Mouse (Mus musculus): ENCODE measurements at regions not wholly inside any gene's neighbourhood (a gene's known extent, or its start where the extent isn't known, plus 50 kb on each side); places are given as distances from the start of the nearest gene placed in this dataset.
"Not testable (repeated sequence)": the region's sequence is repeated elsewhere in the genome, so short reads cannot be mapped to it uniquely, and the experiment has no call there.

GRCm38 (mm10) chr1:181262496-181262895, 50.7 kb upstream of the Wdr26 start:
- no peak overlapping the region for H3K4me2 ChIP-seq (ENCODE audit: low read length)
- peaks cover 5% of the 10 kb centered on the region; the same call in 1 of the 2 replicates for H3K4me1 ChIP-seq (replicated peaks; ENCODE audit: control insufficient read depth, insufficient read depth, low read length)
- H3K9ac ChIP-seq (ENCODE audit: low read length), result no peak overlapping the region
- DNase-seq (ENCODE audit: low spot score) (no peak), ATAC-seq (replicated peaks; ENCODE audit: low FRiP score, low TSS enrichment, low read depth) (no peak)
- H3K27ac ChIP-seq (ENCODE audit: low read depth), result no peak overlapping the region
- H3K27me3 ChIP-seq (replicated peaks; ENCODE audit: control insufficient read depth, insufficient read depth, low read length), result no peaks in the 10 kb centered on the region
- WGBS, result 87% methylated on average over 3 of the region's 3 CpGs
- no peaks in the 10 kb centered on the region for H3K9me3 ChIP-seq (ENCODE audit: control insufficient read depth, low read length)
- no peak overlapping the region for H3K4me3 ChIP-seq (ENCODE audit: low read depth, low read length)
- no peaks in the 10 kb centered on the region for H3K36me3 ChIP-seq (ENCODE audit: control insufficient read depth, insufficient read depth, low read length)

GRCm38 (mm10) chr1:181263216-181263615, 51.4 kb upstream of the Wdr26 start:
- WGBS, result 95% methylated on average over 10 of the region's 10 CpGs
- DNase-seq (ENCODE audit: low spot score), result no peak

GRCm38 (mm10) chr1:181270469-181270868, 58.7 kb upstream of the Wdr26 start:
- WGBS, result 94% methylated on average over 10 of the region's 15 CpGs
- H3K36me3 ChIP-seq (ENCODE audit: control insufficient read depth, insufficient read depth, low read length); DNase-seq (ENCODE audit: low spot score); H3K27ac ChIP-seq (ENCODE audit: low read depth); ATAC-seq (replicated peaks; ENCODE audit: low FRiP score, low TSS enrichment, low read depth); H3K9me3 ChIP-seq (ENCODE audit: control insufficient read depth, low read length); H3K9ac ChIP-seq (ENCODE audit: low read length); H3K4me2 ChIP-seq (ENCODE audit: low read length); H3K4me3 ChIP-seq (ENCODE audit: low read depth, low read length); H3K27me3 ChIP-seq (replicated peaks; ENCODE audit: control insufficient read depth, insufficient read depth, low read length): not testable (repeated sequence)
- H3K4me1 ChIP-seq (replicated peaks; ENCODE audit: control insufficient read depth, insufficient read depth, low read length), result peaks cover 15% of the 10 kb centered on the region

More at GRCm38 (mm10) chr1:181263216-181263615, 51.4 kb upstream of the Wdr26 start:
- Histone ChIP-seq H3K9me3 (ENCODE audit: control insufficient read depth, low read length) (no peaks in the 10 kb centered on the region), H3K27me3 (replicated peaks; ENCODE audit: control insufficient read depth, insufficient read depth, low read length) (no peaks in the 10 kb centered on the region), H3K27ac (ENCODE audit: low read depth) (no peak overlapping the region), H3K4me2 (ENCODE audit: low read length) (no peak overlapping the region), H3K4me3 (ENCODE audit: low read depth, low read length) (no peak overlapping the region), H3K36me3 (ENCODE audit: control insufficient read depth, insufficient read depth, low read length) (no peaks in the 10 kb centered on the region), H3K9ac (ENCODE audit: low read length) (no peak overlapping the region), H3K4me1 (replicated peaks; ENCODE audit: control insufficient read depth, insufficient read depth, low read length) (peaks cover 3% of the 10 kb centered on the region; the same call in 1 of the 2 replicates)
- ATAC-seq (replicated peaks; ENCODE audit: low FRiP score, low TSS enrichment, low read depth), result no peak

- Histone ChIP-seq H3K27ac (ENCODE audit: low read depth) (no peak overlapping the region), H3K36me3 (ENCODE audit: control insufficient read depth, insufficient read depth, low read length) (no peaks in the 10 kb centered on the region), H3K27me3 (replicated peaks; ENCODE audit: control insufficient read depth, insufficient read depth, low read length) (no peaks in the 10 kb centered on the region), H3K4me3 (ENCODE audit: low read depth, low read length) (no peak overlapping the region), H3K9ac (ENCODE audit: low read length) (no peak overlapping the region), H3K4me1 (replicated peaks; ENCODE audit: control insufficient read depth, insufficient read depth, low read length) (peaks cover 15% of the 10 kb centered on the region), H3K9me3 (ENCODE audit: control insufficient read depth, low read length) (no peaks in the 10 kb centered on the region), H3K4me2 (ENCODE audit: low read length) (no peak overlapping the region)
- ATAC-seq (replicated peaks; ENCODE audit: low FRiP score, low TSS enrichment, low read depth) (no peak), DNase-seq (ENCODE audit: low spot score) (no peak)
- WGBS, result 87% methylated on average over 5 of the region's 5 CpGs
Measured at GRCm38 (mm10) chr1:181271164-181271563, 59.4 kb upstream of the Wdr26 start.

- WGBS, result 74% methylated on average over 6 of the region's 6 CpGs
- Histone ChIP-seq H3K36me3 (ENCODE audit: control insufficient read depth, insufficient read depth, low read length) (no peaks in the 10 kb centered on the region), H3K4me2 (ENCODE audit: low read length) (no peak overlapping the region), H3K4me1 (replicated peaks; ENCODE audit: control insufficient read depth, insufficient read depth, low read length) (peaks cover 15% of the 10 kb centered on the region), H3K27ac (ENCODE audit: low read depth) (no peak overlapping the region), H3K4me3 (ENCODE audit: low read depth, low read length) (no peak overlapping the region), H3K27me3 (replicated peaks; ENCODE audit: control insufficient read depth, insufficient read depth, low read length) (no peaks in the 10 kb centered on the region), H3K9ac (ENCODE audit: low read length) (no peak overlapping the region), H3K9me3 (ENCODE audit: control insufficient read depth, low read length) (no peaks in the 10 kb centered on the region)
- ATAC-seq (replicated peaks; ENCODE audit: low FRiP score, low TSS enrichment, low read depth) (no peak), DNase-seq (ENCODE audit: low spot score) (no peak)
Measured at GRCm38 (mm10) chr1:181271821-181272220, 60.0 kb upstream of the Wdr26 start.

DNA sequence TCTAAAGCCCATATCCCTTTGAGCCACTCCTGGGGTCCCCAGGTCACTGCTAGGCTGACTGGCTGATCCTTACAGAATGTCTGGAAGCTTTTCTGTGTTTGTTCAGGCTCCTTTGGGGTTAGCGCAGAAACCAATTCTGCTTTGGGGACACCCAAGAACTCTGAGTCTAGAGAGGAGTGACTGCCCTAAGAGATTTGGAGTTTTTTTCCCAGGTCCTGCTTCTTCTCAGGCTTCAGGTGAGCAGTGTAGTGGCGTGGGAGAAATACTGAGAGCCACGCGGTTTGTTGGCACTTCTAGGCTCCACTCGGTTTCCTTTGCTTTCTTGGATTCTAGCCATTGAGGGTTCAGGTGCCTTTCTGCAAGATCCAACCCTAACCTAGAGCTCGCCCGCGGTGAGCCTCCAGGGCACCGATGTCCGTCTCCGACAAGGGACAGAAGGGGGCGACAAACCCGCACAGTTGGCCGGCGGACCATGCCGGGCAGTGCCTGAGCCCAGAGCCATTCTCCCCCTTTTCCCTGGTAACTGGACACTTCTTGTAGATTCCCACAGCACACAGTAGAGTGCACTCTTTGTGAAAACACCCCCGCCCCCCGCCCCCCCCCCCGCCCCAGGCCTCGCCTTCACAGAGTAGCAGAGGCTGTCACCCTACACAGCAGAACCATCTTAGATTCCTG, 61.0 kb upstream of the Wdr26 start:
- Histone ChIP-seq H3K27ac (ENCODE audit: low read depth) (no peak overlapping the region), H3K36me3 (ENCODE audit: control insufficient read depth, insufficient read depth, low read length) (no peaks in the 10 kb centered on the region), H3K4me1 (replicated peaks; ENCODE audit: control insufficient read depth, insufficient read depth, low read length) (peaks cover 15% of the 10 kb centered on the region), H3K4me2 (ENCODE audit: low read length) (no peak overlapping the region), H3K9me3 (ENCODE audit: control insufficient read depth, low read length) (no peaks in the 10 kb centered on the region), H3K9ac (ENCODE audit: low read length) (no peak overlapping the region), H3K4me3 (ENCODE audit: low read depth, low read length) (no peak overlapping the region), H3K27me3 (replicated peaks; ENCODE audit: control insufficient read depth, insufficient read depth, low read length) (no peaks in the 10 kb centered on the region)
- ATAC-seq (replicated peaks; ENCODE audit: low FRiP score, low TSS enrichment, low read depth), result peak; percentile 88
- WGBS, result 3% methylated on average over 20 of the region's 20 CpGs
- peak; percentile 92 for DNase-seq (ENCODE audit: low spot score)

DNA sequence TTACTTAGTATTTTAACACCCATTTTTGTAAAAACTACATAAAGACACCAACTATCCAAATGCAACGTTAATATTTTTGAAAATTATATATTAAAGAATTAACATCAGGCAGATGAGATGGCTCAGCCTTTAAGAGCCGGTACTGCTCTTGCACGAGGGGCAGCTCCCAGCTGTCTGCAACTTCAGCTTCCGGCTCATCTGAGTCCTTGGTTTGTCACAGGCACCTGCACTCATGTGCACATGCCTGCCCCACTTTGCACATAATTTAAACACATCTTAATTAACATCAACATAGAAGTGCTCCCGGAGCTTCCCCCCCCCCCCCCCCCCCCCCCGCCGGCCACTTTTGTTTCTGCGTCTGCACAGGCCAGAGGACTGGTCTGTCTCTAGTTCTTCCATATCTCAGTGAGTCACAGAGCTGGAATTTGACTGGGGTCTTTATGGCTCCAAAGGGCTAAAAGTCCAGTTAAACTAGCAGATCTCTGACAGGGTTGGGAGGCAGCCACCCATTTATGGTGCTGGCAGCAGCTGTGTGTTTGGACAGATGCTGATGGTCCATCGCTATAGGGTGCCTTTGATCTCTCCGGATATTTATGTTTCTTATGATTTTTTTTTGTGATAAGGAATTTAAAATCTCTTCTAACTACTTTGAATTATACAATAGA, 61.9 kb upstream of the Wdr26 start:
- ATAC-seq (replicated peaks; ENCODE audit: low FRiP score, low TSS enrichment, low read depth), result peak; percentile 70
- no peak for DNase-seq (ENCODE audit: low spot score)
- Histone ChIP-seq H3K9ac (ENCODE audit: low read length) (no peak overlapping the region), H3K4me1 (replicated peaks; ENCODE audit: control insufficient read depth, insufficient read depth, low read length) (peaks cover 15% of the 10 kb centered on the region), H3K27ac (ENCODE audit: low read depth) (no peak overlapping the region), H3K4me3 (ENCODE audit: low read depth, low read length) (no peak overlapping the region), H3K36me3 (ENCODE audit: control insufficient read depth, insufficient read depth, low read length) (no peaks in the 10 kb centered on the region), H3K27me3 (replicated peaks; ENCODE audit: control insufficient read depth, insufficient read depth, low read length) (no peaks in the 10 kb centered on the region), H3K9me3 (ENCODE audit: control insufficient read depth, low read length) (no peaks in the 10 kb centered on the region), H3K4me2 (ENCODE audit: low read length) (no peak overlapping the region)
- WGBS, result 18% methylated on average over 10 of the region's 10 CpGs

GRCm38 (mm10) chr1:181280826-181281225, 69.0 kb upstream of the Wdr26 start:
- Histone ChIP-seq H3K4me1 (replicated peaks; ENCODE audit: control insufficient read depth, insufficient read depth, low read length) (no peaks in the 10 kb centered on the region), H3K4me3 (ENCODE audit: low read depth, low read length) (no peak overlapping the region), H3K36me3 (ENCODE audit: control insufficient read depth, insufficient read depth, low read length) (no peaks in the 10 kb centered on the region), H3K9me3 (ENCODE audit: control insufficient read depth, low read length) (no peaks in the 10 kb centered on the region), H3K27ac (ENCODE audit: low read depth) (no peak overlapping the region), H3K4me2 (ENCODE audit: low read length) (no peak overlapping the region), H3K9ac (ENCODE audit: low read length) (no peak overlapping the region), H3K27me3 (replicated peaks; ENCODE audit: control insufficient read depth, insufficient read depth, low read length) (no peaks in the 10 kb centered on the region)
- 84% methylated on average over 5 of the region's 5 CpGs for WGBS
- DNase-seq (ENCODE audit: low spot score) (peak; percentile 20), ATAC-seq (replicated peaks; ENCODE audit: low FRiP score, low TSS enrichment, low read depth) (no peak)

- not testable (repeated sequence) for H3K9ac ChIP-seq (ENCODE audit: low read length); H3K27ac ChIP-seq (ENCODE audit: low read depth); H3K4me1 ChIP-seq (replicated peaks; ENCODE audit: control insufficient read depth, insufficient read depth, low read length); H3K36me3 ChIP-seq (ENCODE audit: control insufficient read depth, insufficient read depth, low read length); ATAC-seq (replicated peaks; ENCODE audit: low FRiP score, low TSS enrichment, low read depth); H3K27me3 ChIP-seq (replicated peaks; ENCODE audit: control insufficient read depth, insufficient read depth, low read length); H3K4me3 ChIP-seq (ENCODE audit: low read depth, low read length); H3K9me3 ChIP-seq (ENCODE audit: control insufficient read depth, low read length); H3K4me2 ChIP-seq (ENCODE audit: low read length)
- WGBS, result 83% methylated on average over 8 of the region's 8 CpGs
- peak; percentile 45 for DNase-seq (ENCODE audit: low spot score)
Measured at GRCm38 (mm10) chr1:181282986-181283385, 69.4 kb upstream of the Cnih3 start.
